ENCODE assay signal across 16 mouse cellular contexts in genomic region chr16:90964302-90964701, GRCm38 (mm10). TPM values are rescaled to one million over a fixed set of nuclear protein-coding genes. Genes with fewer than 3 reads are reported as not detected.
DNase-seq lines count a peak whose midpoint lies in the region; ATAC-seq and TF ChIP-seq lines count a peak whose summit lies in the region.
"Had no signal": no experiment of that assay in that cellular context is flagged by ENCODE, and none has a peak within 500 bp of the region (broad histone marks: within the 10 kb centered on the region; RNA-seq: fewer than 3 reads in every experiment).

No protein-coding gene starts in this region.

- no peak for TF ChIP-seq CTCF in gastrocnemius, adult 2 months (IDR thresholded peaks at IDR 0.05)

- no peak overlapping the region for H3K9ac ChIP-seq in heart, embryonic 13.5 days
- H3K9ac ChIP-seq in liver, embryonic 11.5 days (ENCODE audit: low read depth, low read length) = no peak overlapping the region
- H3K9ac ChIP-seq: kidney, embryonic 15.5 days had no signal

- no peaks in the 10 kb centered on the region for H3K4me1 ChIP-seq in heart, embryonic 13.5 days
- H3K4me1 ChIP-seq in liver, embryonic 11.5 days (replicated peaks; ENCODE audit: control insufficient read depth, insufficient read depth, low read length) = peaks cover 10% of the 10 kb centered on the region
- H3K4me1 ChIP-seq: kidney, embryonic 15.5 days; megakaryocyte, embryonic 14.5 days had no signal

- DNase-seq in heart, postnatal 25 days (ENCODE audit: low spot score) = no peak
- peak; percentile 66 for DNase-seq in c-Kit-negative CD71-positive TER-119-positive erythroid progenitor cells, embryonic 14.5 days (ENCODE audit: low read depth, low spot score)
- peak; percentile 45 for DNase-seq in liver, embryonic 11.5 days (ENCODE audit: low spot score)
- no peak for DNase-seq in gastrocnemius, adult 2 months
- DNase-seq in lung, postnatal 10 days = no peak
- DNase-seq: adrenal gland, postnatal 36 days; cerebellum, adult 11 months; cerebellum, postnatal 14 days; right cerebral cortex, adult 18-20 months had no signal

- WGBS in heart, embryonic 13.5 days = 61% methylated on average over 10 of the region's 10 CpGs
- WGBS in liver, embryonic 11.5 days = 57% methylated on average over 10 of the region's 10 CpGs

- H3K27me3 ChIP-seq in heart, embryonic 13.5 days (replicated peaks) = no peaks in the 10 kb centered on the region
- no peaks in the 10 kb centered on the region for H3K27me3 ChIP-seq in liver, embryonic 11.5 days (replicated peaks; ENCODE audit: control insufficient read depth, insufficient read depth, low read length)
- H3K27me3 ChIP-seq: kidney, embryonic 15.5 days; megakaryocyte, embryonic 14.5 days had no signal

- H3K27ac ChIP-seq in heart, embryonic 13.5 days (replicated peaks) = no peak overlapping the region
- H3K27ac ChIP-seq in liver, embryonic 11.5 days (ENCODE audit: low read depth, low read length) = peak overlapping the region; percentile 81
- H3K27ac ChIP-seq in gastrocnemius, adult 2 months = no peak overlapping the region
- H3K27ac ChIP-seq: kidney, embryonic 15.5 days had no signal

- peak overlapping the region; percentile 13 for H3K4me2 ChIP-seq in heart, embryonic 13.5 days
- H3K4me2 ChIP-seq in liver, embryonic 11.5 days = peak overlapping the region; percentile 55; the same call in 1 of the 2 replicates
- H3K4me2 ChIP-seq: kidney, embryonic 15.5 days had no signal

- no peak overlapping the region for H3K4me3 ChIP-seq in heart, embryonic 13.5 days
- no peak overlapping the region for H3K4me3 ChIP-seq in liver, embryonic 11.5 days (ENCODE audit: low read depth, low read length)
- H3K4me3 ChIP-seq in gastrocnemius, adult 2 months = no peak overlapping the region
- H3K4me3 ChIP-seq: kidney, embryonic 15.5 days; megakaryocyte, embryonic 14.5 days had no signal

- no peak for ATAC-seq in heart, embryonic 13.5 days (ENCODE audit: extremely low read depth, insufficient number of reproducible peaks, low FRiP score, low TSS enrichment)
- ATAC-seq in liver, embryonic 11.5 days (replicated peaks; ENCODE audit: low FRiP score) = peak; percentile 99
- peak; percentile 96 for ATAC-seq in megakaryocyte-erythroid progenitor cell, adult 5-6 weeks (replicated peaks; ENCODE audit: low FRiP score, low TSS enrichment, poor library complexity, severe bottlenecking)
- ATAC-seq in CD4-positive, CD25-positive, alpha-beta regulatory T cell, adult 4 months = no peak
- ATAC-seq: inflammation-experienced regulatory T-cells, adult 6 months; lung, postnatal 0 days had no signal

- intact Hi-C loops in heart, postnatal 25 days (cut with DNase I) = no loop called here
- intact Hi-C loops in gastrocnemius, adult 2 months (cut with DNase I) = no loop called here

- peaks cover 64% of the 10 kb centered on the region for H3K36me3 ChIP-seq in heart, embryonic 13.5 days
- H3K36me3 ChIP-seq in liver, embryonic 11.5 days (ENCODE audit: control insufficient read depth, insufficient read depth, low read length) = peaks cover 12% of the 10 kb centered on the region; the same call in 1 of the 2 replicates

- H3K9me3 ChIP-seq in heart, embryonic 13.5 days = no peaks in the 10 kb centered on the region
- no peaks in the 10 kb centered on the region for H3K9me3 ChIP-seq in liver, embryonic 11.5 days (ENCODE audit: control insufficient read depth, low read length)
- H3K9me3 ChIP-seq: kidney, embryonic 15.5 days; megakaryocyte, embryonic 14.5 days had no signal

RNA-seq across cellular contexts. Expression of gene Cfap298, which starts 29.4 kb away (rescaled TPM):
- polyA plus RNA-seq in heart, embryonic 13.5 days (2015; fragmentation: Nextera tagmentation; extraction: Ambion mirVana) = 34.6 and 36.9 TPM in 2 replicates
- total RNA-seq in heart, postnatal 25 days (2021) = 10 to 100 TPM; 20.8 to 23.3 TPM
- polyA plus RNA-seq in liver, embryonic 11.5 days (2014; fragmentation: Nextera tagmentation; extraction: Ambion mirVana) = 62.5 and 72.1 TPM in 2 replicates
- total RNA-seq in megakaryocyte-erythroid progenitor cell, adult 5-6 weeks (2014; fragmentation: Nextera tagmentation) = 40.6 and 61.6 TPM in 2 replicates
- 104 and 136 TPM in 2 replicates for total RNA-seq in megakaryocyte-erythroid progenitor cell, adult 5-6 weeks (2017)
- 10 to 100 TPM; 33.1 to 33.8 TPM for total RNA-seq in gastrocnemius, adult 2 months (2021)
- 10 to 100 TPM; 20.2 to 22.6 TPM for polyA plus RNA-seq in CD4-positive, CD25-positive, alpha-beta regulatory T cell, adult 4 months (2017; shearing (Covaris generic))

RNA-seq across cellular contexts. Expression of gene Synj1, which starts 46.8 kb away (rescaled TPM):
- 9.5 and 11.4 TPM in 2 replicates for polyA plus RNA-seq in heart, embryonic 13.5 days (2015; fragmentation: Nextera tagmentation; extraction: Ambion mirVana)
- total RNA-seq in heart, postnatal 25 days (2021) = 10 to 100 TPM; 27.6 to 29.5 TPM
- 20.5 and 22.7 TPM in 2 replicates for polyA plus RNA-seq in liver, embryonic 11.5 days (2014; fragmentation: Nextera tagmentation; extraction: Ambion mirVana)
- total RNA-seq in megakaryocyte-erythroid progenitor cell, adult 5-6 weeks (2014; fragmentation: Nextera tagmentation) = 38.1 and 48.6 TPM in 2 replicates
- 25.4 and 28.7 TPM in 2 replicates for total RNA-seq in megakaryocyte-erythroid progenitor cell, adult 5-6 weeks (2017)
- 10 to 100 TPM; 11.2 to 13.8 TPM for total RNA-seq in gastrocnemius, adult 2 months (2021)
- polyA plus RNA-seq in CD4-positive, CD25-positive, alpha-beta regulatory T cell, adult 4 months (2017; shearing (Covaris generic)) = 10 to 100 TPM; 30.6 to 40.9 TPM

Comparison
In these comparisons a context has a peak if more than half of its experiments do, and no peak if none do; other contexts are left out.
1. ATAC-seq: peak in liver, embryonic 11.5 days (single experiment) and megakaryocyte-erythroid progenitor cell, adult 5-6 weeks (single experiment); none in heart, embryonic 13.5 days (single experiment) and CD4-positive, CD25-positive, alpha-beta regulatory T cell, adult 4 months (single experiment).
2. DNase-seq: peak in c-Kit-negative CD71-positive TER-119-positive erythroid progenitor cells, embryonic 14.5 days (single experiment) and liver, embryonic 11.5 days (single experiment); none in heart, postnatal 25 days (single experiment), gastrocnemius, adult 2 months (single experiment) and lung, postnatal 10 days (single experiment).